Mouse (Mus musculus): Measurements from ENCODE around the gene Tsfm. TPM values are rescaled to one million over a fixed set of nuclear protein-coding genes. Genes with fewer than 3 reads are reported as not detected.
"Not testable (repeated sequence)": the region's sequence is repeated elsewhere in the genome, so short reads cannot be mapped to it uniquely, and the experiment has no call there.

Gene Tsfm
- total RNA-seq (2021), result 10 to 100 TPM; 24.8 to 27.9 TPM
- long read RNA-seq, experiment 1, transcript Tsfm-201 (6 exons, 1,206 nt), result major isoform, 47 of 54 reads
- long read RNA-seq, experiment 1, partial matches to known transcripts, result 2 of 54 reads
- long read RNA-seq, experiment 1, other reads (novel, unspliced or antisense), result 5 of 54 reads
- long read RNA-seq, experiment 2, transcript Tsfm-201 (6 exons, 1,206 nt), result major isoform, 58 of 64 reads
- long read RNA-seq, experiment 2, partial matches to known transcripts, result 0 of 64 reads
- long read RNA-seq, experiment 2, other reads (novel, unspliced or antisense), result 4 of 64 reads

- peak; percentile 94 for DNase-seq
- intact Hi-C loops (cut with DNase I; ENCODE audit: low total_unique reads), result no loop called here
Measured at GRCm38 (mm10) chr10:127030336-127031296, at the start of gene Tsfm. Tsfm (minus strand) TSS chr10:127030840.

DNA sequence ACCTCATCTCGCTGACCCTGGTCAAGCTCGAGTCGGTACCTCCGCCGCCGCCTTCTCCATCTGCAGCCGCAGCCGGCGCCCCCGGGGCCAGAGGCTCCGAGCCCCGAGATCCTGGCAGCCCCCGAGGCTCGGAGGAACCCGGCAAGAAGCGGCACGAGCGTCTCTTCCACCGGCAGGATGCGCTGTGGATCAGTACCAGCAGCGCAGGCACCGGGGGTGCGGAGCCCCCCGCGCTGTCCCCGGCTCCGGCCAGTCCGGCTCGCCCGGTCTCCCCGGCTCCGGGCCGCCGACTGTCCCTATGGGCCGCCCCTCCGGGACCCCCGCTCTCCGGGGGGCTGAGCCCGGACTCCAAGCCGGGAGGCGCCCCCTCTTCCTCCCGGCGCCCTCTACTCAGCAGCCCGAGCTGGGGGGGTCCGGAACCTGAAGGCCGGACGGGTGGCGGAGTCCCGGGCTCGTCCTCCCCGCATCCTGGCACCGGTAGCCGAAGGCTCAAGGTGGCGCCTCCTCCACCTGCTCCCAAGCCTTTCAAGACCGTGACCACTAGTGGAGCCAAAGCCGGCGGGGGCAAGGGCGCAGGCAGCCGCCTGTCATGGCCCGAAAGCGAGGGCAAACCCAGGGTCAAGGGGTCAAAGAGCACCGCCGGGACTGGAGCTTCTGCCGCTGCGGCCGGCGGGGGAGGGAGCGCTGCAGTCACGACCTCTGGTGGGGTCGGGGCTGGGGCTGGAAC lies 49.2 kb upstream of the Tsfm start:
- DNase-seq, result no peak
- intact Hi-C loops (cut with DNase I; ENCODE audit: low total_unique reads), result no loop called here

GRCm38 (mm10) chr10:127078677-127079575 lies 48.3 kb upstream of the Tsfm start:
- intact Hi-C loops (cut with DNase I; ENCODE audit: low total_unique reads), result no loop called here
- peak; percentile 39 for DNase-seq

DNA sequence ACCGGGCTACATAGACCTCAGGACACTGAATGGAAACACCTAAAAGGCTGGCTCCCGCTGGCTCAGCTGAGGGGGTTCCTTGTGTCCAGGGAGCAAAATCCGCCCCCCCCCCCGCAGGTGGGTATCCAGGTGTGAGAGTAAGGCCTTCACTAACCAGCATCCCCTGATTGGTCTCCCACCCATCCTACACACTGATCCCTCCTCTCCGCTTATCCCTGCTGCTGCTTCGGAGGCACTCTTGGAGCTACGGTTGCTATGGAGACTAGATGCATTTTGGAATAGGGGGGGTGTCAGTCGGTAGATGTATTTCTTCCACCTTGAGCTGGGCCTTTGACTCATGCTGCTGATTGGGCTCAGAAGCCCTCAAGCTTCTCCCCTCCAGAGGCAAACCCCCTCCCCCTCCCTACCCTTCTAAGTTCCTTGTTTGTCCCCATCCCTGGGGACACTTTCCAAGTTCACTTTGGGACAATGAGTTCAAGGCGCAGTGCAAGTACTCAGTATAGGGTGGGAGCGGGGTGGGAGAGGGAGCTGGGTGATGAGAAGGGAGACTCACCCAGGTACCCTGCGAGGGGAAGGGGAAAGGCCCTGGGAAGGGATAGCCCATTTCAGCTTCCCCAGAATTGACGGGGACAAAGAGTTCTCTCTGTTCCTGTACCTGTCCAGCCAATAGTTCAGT lies 47.5 kb upstream of the Tsfm start:
- intact Hi-C loops (cut with DNase I; ENCODE audit: low total_unique reads), result no loop called here

GRCm38 (mm10) chr10:127077515-127077914 lies 46.9 kb upstream of the Tsfm start:
- no peak for DNase-seq
- intact Hi-C loops (cut with DNase I; ENCODE audit: low total_unique reads), result no loop called here

More for the DNA sequence above, 47.5 kb upstream of the Tsfm start:
- DNase-seq, result no peak

DNA sequence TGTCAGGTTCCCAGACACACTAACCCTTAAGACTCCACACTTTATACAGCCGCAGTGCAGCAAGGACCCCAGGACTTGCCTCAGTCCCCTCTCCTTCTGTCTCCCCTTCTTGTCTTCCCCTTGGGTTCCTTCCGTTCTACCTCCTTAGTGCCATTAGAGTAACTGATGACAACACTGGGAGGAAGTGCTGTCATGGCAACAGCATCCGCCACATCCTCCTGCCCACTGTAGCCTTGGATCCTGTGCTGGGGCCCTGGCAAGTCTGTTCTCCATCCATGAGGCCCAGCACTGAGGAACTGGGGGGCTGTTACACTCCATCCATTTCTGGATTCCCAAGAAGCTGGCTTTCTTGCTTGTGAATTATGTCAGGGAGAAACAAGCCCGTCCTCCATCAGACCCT lies 45.4 kb upstream of the Tsfm start:
- intact Hi-C loops (cut with DNase I; ENCODE audit: low total_unique reads), result no loop called here
- DNase-seq, result no peak

- intact Hi-C loops (cut with DNase I; ENCODE audit: low total_unique reads), result no loop called here
- no peak for DNase-seq
Measured at GRCm38 (mm10) chr10:127075651-127076050, 45.0 kb upstream of the Tsfm start.

DNA sequence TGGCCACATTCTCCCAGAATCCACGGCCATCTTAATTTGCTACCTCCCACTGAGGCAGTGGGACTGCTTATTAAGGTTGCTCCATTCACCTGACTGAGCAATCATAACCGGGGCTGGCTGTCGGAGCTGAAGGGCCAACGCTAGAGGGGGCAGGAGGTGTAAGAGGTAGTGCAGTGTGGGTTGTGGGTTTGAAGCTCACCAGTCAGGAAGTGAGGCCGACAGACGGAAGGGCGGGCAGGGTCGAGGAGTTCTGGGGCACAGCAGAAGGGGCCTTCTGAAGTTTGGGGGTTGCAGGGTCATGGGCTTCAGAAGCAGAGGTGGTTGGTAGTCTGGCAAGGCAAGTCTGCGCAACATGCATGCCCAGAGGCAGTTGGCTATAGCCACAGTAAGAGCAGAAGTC lies 44.4 kb upstream of the Tsfm start, which contains the start of gene Agap2:
Gene Agap2, plus strand, starts transcription at position 205 of the 400 bp plus-strand sequence.
- intact Hi-C loops (cut with DNase I; ENCODE audit: low total_unique reads), result no loop called here
- no peak for DNase-seq

DNA sequence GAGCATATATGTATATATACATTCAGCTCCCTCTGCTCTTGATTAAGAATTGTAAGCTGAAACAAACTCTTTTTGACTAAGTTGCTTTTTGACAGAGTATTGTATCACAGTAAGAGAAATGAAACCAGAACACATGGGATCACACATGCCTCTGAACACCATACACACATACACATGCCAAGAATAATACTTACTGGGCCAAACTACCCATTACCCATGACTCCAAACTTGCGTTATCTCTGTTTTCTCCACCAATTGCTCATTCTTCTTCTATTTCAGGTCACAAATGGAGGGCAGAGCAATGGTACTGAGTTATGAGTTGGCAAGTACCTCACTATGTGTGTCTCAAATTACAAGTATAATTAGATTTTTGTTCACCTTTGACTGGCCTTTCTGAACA lies 43.3 kb upstream of the Tsfm start:
- DNase-seq, result no peak
- intact Hi-C loops (cut with DNase I; ENCODE audit: low total_unique reads), result no loop called here

DNA sequence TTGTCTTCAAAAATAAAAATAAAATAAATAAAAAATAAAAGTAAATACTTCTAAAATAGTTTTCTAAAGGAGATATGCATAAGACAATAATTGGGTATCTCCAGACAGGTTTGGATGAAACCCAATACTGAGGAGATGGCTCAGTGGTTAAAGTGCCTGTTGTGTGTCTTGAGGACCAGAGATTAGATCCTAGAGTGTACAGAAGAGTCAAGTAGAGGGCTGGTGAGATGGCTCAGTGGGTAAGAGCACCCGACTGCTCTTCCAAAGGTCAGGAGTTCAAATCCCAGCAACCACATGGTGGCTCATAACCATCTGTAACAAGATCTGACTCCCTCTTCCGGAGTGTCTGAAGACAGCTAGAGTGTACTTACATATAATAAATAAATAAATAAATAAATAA lies 42.3 kb upstream of the Tsfm start:
- intact Hi-C loops (cut with DNase I; ENCODE audit: low total_unique reads); DNase-seq: not testable (repeated sequence)

DNA sequence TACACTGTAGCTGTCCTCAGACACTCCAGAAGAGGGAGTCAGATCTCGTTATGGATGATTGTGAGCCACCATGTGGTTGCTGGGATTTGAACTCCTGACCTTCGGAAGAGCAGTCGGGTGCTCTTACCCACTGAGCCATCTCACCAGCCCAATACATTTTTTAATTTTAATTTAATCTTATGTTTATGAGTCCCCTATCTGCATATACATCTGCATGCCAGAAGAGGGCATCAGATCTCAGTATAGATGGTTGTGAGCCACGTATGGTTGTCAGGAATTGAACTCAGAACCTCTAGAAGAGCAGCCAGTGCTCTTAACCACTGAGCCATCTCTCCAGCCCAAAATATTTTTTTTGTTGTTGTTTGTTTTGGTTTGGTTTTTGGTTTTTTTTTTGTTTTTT lies 41.6 kb upstream of the Tsfm start:
- intact Hi-C loops (cut with DNase I; ENCODE audit: low total_unique reads); DNase-seq: not testable (repeated sequence)

DNA sequence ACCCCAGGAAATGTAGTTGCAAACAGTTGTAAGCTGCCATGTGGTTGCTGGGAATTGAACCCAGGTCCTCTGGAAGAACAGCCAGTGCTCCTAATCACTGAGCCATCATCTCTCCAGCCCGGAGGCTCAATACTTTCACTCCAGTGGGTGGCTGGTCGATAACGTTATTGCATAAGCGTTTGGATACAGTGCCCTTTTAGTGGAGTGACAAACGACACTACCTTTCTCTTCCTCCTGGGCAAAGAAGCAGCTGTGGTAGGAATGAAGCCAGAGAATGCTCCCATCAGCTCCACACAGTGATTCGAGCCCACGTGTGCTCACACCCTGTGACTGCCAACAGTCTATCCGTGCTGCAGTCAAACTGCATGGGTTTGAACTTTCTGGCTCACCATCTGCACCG lies 40.6 kb upstream of the Tsfm start:
- DNase-seq, result no peak
- intact Hi-C loops (cut with DNase I; ENCODE audit: low total_unique reads), result no loop called here

- DNase-seq, result peak; percentile 89
- intact Hi-C loops (cut with DNase I; ENCODE audit: low total_unique reads), result no loop called here
Measured at GRCm38 (mm10) chr10:127070190-127071121, 39.8 kb upstream of the Tsfm start, which contains the start of gene Tspan31. Tspan31 (minus strand) TSS chr10:127070264.

DNA sequence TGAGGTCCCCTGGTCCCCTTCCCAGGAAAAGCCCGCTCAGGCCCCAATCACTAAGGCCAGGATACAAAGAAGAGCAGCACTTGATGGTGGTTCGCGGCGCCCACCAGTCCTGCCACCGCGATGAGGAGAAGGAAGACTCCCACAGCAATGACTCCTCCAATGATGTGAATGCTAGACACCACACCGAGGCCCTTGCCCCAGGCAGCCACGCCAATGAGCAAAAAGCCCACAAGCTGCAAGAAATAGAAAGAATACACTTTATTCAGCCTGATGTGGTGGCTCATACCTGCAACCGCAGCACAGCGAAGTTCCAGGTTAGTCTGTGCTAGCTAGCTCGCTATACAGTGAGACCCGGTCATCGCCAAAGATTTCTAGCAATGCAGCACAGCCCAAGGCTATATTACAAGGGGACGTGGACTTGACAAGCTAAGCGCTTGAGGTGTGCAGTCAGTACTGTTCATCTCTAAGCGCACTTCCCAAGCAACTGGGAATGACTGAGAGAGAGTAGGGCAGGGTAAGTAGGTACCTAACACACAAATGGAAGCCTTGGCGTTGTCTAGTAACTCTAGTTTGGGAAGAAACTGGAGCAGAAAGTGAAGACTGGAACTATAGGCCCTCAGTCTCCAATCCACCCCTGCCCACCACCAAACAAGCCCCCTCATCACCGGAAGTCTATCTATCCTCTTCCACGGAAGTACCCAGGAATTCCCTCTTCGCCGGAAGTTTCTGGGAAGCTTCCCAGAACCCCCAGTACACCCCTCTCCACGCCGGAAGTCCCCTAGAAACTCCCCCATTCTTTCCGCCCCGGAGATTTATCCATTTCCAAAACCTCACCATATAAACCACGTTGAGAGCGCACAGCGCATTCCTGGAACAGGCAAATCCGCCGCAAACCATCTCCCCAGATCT lies 38.9 kb upstream of the Tsfm start:
- DNase-seq, result no peak

GRCm38 (mm10) chr10:127068360-127069038 lies 37.9 kb upstream of the Tsfm start:
- intact Hi-C loops (cut with DNase I; ENCODE audit: low total_unique reads), result no loop called here
- no peak for DNase-seq

More for the DNA sequence above, 38.9 kb upstream of the Tsfm start:
- intact Hi-C loops (cut with DNase I; ENCODE audit: low total_unique reads), result no loop called here
